Mouse (Mus musculus): ENCODE measurements around the gene Sf3b1. TPM values are rescaled to one million over a fixed set of nuclear protein-coding genes. Genes with fewer than 3 reads are reported as not detected.
"Not testable (repeated sequence)": the region's sequence is repeated elsewhere in the genome, so short reads cannot be mapped to it uniquely, and the experiment has no call there.

Sf3b1 gene
- total RNA-seq, 2 experiments from 2014 or later, result 150 to 154 TPM

GRCm38 (mm10) chr1:55028512-55029249 lies 1.4 kb upstream of the Sf3b1 start:
- DNase-seq (ENCODE audit: low spot score in 2 of 2), result no peak

GRCm38 (mm10) chr1:55027966-55028365 lies 685 bp upstream of the Sf3b1 start:
- DNase-seq (ENCODE audit: low spot score in 2 of 2), result no peak

- DNase-seq (ENCODE audit: low spot score in 2 of 2), result no peak
Measured at GRCm38 (mm10) chr1:55026444-55027252, 633 bp downstream of the Sf3b1 start.

GRCm38 (mm10) chr1:55025656-55026430 lies 1.4 kb downstream of the Sf3b1 start:
- peak; percentile 19 to 44 for DNase-seq (ENCODE audit: low spot score in 2 of 2)

GRCm38 (mm10) chr1:55021907-55022306 lies 5.4 kb downstream of the Sf3b1 start:
- DNase-seq (ENCODE audit: low spot score in 2 of 2), result no peak

GRCm38 (mm10) chr1:55012513-55012912 lies 14.8 kb downstream of the Sf3b1 start:
- DNase-seq (ENCODE audit: low spot score in 2 of 2), result no peak

- not testable (repeated sequence) for DNase-seq (ENCODE audit: low spot score in 2 of 2)
Measured at GRCm38 (mm10) chr1:55008313-55008712, 19.0 kb downstream of the Sf3b1 start.

- no peak for DNase-seq (ENCODE audit: low spot score in 2 of 2)
Measured at GRCm38 (mm10) chr1:54993581-54993980, 33.7 kb downstream of the Sf3b1 start.

GRCm38 (mm10) chr1:54986248-54986647 lies 41.0 kb downstream of the Sf3b1 start:
- DNase-seq (ENCODE audit: low spot score in 2 of 2), result no peak

GRCm38 (mm10) chr1:54985831-54986230 lies 41.5 kb downstream of the Sf3b1 start:
- DNase-seq (ENCODE audit: low spot score in 2 of 2), result no peak

- DNase-seq (ENCODE audit: low spot score in 2 of 2), result no peak
Measured at GRCm38 (mm10) chr1:54984154-54984553, 43.1 kb downstream of the Sf3b1 start.

- peak in 1 of 2 experiments; percentile 46 for DNase-seq (ENCODE audit: low spot score in 2 of 2)
Measured at GRCm38 (mm10) chr1:54983339-54983738, 43.9 kb downstream of the Sf3b1 start.

- no peak for DNase-seq (ENCODE audit: low spot score in 2 of 2)
Measured at GRCm38 (mm10) chr1:54982636-54983035, 44.6 kb downstream of the Sf3b1 start.

GRCm38 (mm10) chr1:54979226-54979984 lies 47.9 kb downstream of the Sf3b1 start:
- peak in 1 of 2 experiments; percentile 47 for DNase-seq (ENCODE audit: low spot score in 2 of 2)

- no peak for DNase-seq (ENCODE audit: low spot score in 2 of 2)
Measured at GRCm38 (mm10) chr1:54971687-54972404, 55.4 kb downstream of the Sf3b1 start.

- no peak for DNase-seq (ENCODE audit: low spot score in 2 of 2)
Measured at GRCm38 (mm10) chr1:54966858-54967257, 60.4 kb downstream of the Sf3b1 start.

- no peak for DNase-seq (ENCODE audit: low spot score in 2 of 2)
Measured at GRCm38 (mm10) chr1:54965159-54965995, 61.9 kb downstream of the Sf3b1 start.

- DNase-seq (ENCODE audit: low spot score in 2 of 2), result no peak
Measured at GRCm38 (mm10) chr1:54961724-54962123, 65.6 kb downstream of the Sf3b1 start.

- no peak for DNase-seq (ENCODE audit: low spot score in 2 of 2)
Measured at GRCm38 (mm10) chr1:54960613-54961165, 66.6 kb downstream of the Sf3b1 start.
